Mouse (Mus musculus) CH12F3 (cell line): ENCODE data around the gene Epn3.

Source experiments
- in situ Hi-C: fragments of 300-500 bp; cut with MboI; formaldehyde crosslinking; loops from 2 replicates; pipeline ENCODE4 v1.14.3; 2020; ENCODE audit warnings: low sequenced_read_pairs

The Epn3 gene

DNA sequence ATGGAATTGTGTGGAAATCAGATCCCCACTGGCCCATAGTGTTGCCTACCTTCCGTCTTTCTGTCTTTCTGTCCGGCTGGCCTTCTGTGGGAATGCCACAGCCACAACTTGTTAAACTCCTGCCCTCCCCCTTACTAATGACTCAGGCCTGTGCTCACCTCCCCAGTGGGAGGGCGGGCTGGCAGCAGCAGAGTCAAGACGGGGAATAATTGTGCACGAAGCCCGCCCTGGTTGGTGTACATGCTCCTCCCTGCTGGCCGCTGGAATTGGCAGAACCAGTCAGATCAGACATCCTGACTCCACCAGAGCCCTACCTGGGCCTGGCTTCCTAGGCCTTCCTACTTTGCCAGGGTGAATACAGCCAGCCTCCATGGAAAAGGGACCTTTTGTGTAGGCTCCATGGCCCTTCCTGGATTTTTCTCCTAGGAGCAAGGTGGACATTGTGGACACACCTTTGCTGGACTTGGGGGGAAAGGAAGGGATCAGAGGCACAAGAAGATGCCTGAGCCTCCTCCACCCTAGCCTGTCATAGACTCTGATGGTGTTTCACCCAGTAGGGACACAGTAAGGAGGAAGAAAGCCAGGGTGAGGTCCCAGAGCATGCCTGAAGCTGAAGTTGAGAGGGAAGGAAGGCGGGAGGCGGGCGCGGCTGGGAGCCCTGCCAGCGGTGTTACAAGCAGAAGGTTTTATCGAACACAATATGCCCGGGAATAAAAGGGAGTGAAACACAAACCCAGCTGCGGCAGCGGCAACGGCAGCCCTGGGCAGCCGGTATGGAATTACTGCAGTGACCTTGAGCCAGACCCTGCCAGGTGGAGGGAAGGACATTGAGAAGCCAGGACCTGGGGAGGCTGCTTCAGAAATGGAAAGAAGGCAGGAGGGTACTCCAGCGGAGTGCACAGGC is 1.4 kb downstream of the Epn3 start:
- in situ Hi-C loops: no loop called here

DNA sequence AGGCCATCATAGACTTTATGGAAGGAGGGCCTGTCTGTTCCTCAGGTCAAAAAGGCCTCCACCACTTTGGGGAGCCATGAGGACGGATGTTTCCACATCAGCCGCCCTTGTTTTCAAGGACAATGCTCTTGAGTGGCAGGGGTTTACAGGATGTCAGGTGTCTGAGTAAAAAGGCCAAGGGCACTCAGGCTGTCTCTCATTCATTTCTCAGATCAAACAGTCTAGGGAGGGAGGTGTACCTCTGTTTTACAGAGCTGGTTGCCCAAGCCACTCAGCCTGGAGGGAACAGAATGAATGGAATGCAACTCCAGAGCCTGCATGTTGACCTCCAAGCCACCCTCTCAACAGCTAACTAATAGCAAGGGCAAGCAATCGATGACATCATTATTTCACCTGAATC is 4.4 kb downstream of the Epn3 start:
- in situ Hi-C loops: no loop called here

DNA sequence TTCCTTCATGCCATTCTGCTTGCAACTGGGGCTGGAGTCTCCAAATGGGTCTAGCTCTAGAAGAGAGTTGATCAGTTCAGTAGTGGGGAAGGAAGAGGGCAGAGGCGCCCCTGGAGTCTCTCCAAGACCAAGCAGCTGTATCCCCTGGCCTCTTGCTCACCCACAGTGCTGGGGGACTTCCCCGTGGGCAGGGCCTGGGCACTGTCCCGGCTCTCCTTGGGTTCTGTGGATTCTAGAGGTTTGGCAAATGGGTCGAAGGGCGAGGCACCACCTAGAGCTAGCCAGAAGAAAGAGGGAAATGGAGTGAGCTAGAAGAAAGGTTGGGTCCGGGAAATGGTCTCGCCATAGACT is 8.1 kb downstream of the Epn3 start:
- in situ Hi-C loops: no loop called here

DNA sequence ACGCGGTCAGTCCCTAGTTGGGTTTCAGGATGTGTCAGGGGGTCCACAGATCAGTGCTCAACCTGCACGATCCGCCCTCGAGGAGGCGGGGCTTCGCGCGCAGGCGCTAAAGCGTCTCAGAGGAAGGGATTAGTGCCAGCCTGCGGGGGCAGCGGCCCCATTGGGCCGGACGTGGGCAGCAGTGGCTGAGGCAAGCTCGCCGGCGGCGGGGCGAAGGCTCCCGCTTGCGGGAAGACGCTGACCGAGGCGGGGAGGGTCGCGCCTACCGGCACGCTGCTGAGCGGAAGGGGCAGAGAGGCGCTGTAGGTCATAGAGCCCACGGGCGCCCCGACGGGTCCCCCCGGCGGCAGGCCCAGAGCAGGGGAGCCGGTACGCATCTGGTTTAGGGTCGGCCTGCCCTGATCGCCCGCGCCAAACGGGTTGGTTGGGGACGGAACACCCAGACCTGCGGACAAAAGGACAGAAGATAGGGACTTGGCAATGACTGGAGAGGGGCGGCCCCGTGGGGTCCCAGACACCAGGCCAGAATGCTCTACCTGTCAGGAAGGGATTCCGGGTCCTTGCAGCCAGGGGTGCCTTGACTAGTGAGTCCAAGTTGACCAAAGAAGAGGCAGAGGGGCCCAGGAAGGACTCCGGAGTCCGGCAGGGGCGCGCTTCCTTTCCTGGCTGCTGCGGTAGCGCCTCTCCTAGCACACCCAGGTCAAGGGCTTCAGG is 8.6 kb downstream of the Epn3 start:
- in situ Hi-C loops: no loop called here

DNA sequence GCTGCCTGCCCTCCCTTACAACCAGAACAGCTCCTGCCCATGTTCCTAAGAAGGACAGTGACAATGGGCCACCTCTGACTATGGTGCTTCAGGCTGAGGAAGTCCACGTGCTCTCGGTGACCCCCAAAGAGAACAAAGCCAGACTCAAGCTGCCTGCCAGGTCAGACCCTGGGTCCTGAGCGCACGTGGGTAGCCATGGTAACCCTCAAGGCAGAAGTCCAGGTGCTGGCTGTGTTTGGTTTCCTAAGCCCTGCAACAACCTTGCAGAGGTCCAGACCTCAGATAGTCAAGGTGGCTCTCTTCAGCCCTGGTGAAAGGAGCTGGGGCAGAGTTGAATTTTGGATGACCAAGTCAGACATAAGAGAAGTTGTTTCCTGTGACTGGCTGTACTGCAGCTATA is 10.0 kb downstream of the Epn3 start:
- in situ Hi-C loops: loop anchor here (5.0 kb wide), 1 partner anchor 152 kb away; no protein-coding TSS in a partner anchor

DNA sequence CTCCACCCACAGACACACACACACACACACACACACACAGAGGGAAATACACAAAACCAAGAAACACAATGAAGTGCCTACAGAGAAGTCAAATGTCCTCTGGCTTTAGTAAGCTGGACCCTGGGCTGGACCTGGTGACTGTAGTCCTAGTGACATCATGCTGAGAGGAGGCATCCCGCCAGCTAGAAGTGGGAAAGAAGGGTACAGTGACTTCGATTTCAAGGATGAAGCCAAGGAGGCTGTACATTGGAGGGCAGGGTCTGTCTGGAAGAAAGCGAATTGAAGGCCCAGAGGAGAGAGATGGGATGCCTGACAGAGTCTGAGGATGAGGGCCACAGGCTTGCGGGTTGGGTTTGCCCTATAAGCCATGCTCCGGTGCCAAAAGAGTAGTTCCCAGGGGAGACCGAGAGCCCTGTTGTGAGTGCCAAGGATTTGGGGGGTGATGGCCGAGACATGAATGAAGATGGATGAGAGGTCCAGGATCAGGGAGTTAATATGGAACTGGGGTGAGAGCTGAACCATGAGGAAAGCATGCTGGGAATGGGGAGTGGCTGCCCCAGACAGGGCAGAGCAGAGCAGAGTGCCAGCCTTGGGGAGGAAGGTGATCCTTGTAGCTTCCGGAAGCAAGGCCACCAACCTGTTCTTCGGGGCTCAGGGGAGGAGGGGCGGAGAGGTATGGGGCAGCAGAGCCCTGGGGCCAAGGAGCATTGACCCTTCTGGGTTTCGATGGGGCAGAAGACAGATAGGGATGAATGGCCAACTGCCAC is 10.8 kb downstream of the Epn3 start:
- in situ Hi-C loops: loop anchor here (5.0 kb wide), 1 partner anchor 152 kb away; no protein-coding TSS in a partner anchor

DNA sequence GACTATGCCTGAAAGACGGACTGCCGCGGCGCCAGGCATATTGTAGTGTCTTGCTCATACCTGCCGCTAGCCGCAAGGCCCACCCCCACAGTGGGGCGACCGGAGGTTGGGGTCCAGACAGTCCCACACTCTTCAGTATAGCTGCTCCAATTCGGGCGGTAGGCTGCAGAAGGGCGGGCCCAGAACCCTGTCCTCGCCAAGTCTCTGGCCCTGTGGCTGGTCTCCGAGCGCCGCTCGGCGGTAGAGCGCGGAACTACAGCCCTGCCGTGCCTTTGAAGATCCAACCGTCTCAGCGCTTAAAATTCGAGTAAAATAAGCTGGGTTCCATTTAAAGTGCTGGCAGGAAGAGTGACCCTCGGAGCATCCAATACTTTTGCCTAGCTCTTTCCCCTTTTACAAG is 13.8 kb downstream of the Epn3 start, which contains the start of gene Spata20:
Spata20 (minus strand) TSS at position 179 of the 400 bp plus-strand sequence.
- in situ Hi-C loops: loop anchor here (5.0 kb wide), 1 partner anchor 149 kb away; no protein-coding TSS in a partner anchor

DNA sequence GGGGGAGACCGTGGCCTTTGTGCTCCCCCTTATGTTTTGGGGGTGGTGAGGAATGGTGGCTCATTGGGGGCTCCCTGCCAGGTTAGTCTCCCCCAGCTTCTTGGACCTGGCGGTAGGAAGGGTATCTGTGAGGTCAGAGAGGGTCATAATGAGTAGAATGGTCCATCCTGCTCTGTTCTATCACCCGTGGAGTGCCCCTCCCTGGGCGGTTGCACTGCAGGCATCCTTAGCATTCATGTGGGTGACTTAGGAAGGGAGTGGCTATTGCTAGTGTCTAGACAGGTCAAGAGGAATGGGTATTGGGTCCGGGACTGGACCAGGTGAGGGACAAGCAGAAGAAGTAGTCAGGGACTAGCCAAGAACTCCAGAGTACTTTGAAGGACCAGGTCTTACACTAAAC is 14.6 kb downstream of the Epn3 start:
- in situ Hi-C loops: loop anchor here (5.0 kb wide), 1 partner anchor 148 kb away; no protein-coding TSS in a partner anchor

DNA sequence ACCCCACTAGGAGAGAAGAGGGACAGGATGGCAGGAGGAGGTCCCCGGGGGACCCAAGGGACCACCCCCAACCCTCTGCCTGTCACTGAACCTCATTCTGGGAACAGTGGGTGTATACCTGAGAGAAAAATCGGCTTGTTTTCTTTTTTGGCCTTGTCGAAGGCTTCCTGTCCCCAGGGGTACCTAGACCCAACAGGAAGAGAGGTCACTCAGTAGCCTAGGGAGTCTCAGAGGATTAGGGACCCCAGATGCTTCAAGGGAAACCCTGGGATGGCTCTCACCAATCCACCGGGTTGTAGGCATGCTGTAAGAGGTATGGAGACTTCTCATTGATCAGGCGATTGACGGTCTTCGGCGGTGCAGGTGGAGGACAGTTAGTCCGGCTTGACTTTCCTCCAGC is 15.1 kb downstream of the Epn3 start:
- in situ Hi-C loops: loop anchor here (5.0 kb wide), 2 partner anchors 57 to 147 kb away; no protein-coding TSS in a partner anchor

DNA sequence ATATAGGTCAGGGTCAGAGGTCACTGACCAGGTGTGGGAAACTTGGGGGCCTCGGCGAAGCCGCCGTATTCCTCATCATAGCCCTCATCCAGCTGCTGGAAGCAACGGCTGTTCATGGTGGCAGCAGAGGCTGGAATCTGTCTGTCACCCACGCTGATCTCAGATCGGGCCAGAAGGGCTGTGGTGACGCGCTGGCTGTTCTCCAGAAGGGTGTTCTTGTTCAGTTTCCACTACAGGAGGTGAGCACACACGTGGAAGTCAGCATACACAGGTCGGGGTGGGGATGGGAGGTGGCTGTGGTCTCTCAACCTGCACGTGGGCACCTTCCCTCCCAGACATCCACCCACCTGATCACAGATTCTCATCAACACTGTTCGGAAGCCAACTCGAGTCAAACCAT is 15.9 kb downstream of the Epn3 start:
- in situ Hi-C loops: loop anchor here (5.0 kb wide), 1 partner anchor 57 kb away; no protein-coding TSS in a partner anchor

DNA sequence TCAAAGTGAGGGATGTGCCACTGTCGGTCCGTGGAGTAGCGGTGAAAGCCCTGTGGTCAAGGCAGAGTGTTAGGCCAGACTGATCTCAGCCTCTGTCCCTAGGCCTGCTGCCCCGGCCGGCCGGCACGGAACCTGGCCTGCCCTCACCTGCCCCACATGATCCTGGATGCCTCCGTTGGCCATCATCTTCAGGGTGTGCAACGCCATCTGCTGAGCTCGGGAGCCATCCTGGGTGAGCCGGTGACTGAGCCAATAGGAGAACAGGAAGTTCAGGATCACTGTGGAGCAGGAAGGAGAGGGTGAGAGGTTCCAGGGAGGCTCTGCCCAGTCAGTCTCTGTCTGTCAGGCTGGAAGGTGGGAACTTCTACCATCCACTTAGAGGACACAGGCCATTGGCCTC is 16.3 kb downstream of the Epn3 start:
- in situ Hi-C loops: loop anchor here (5.0 kb wide), 1 partner anchor 56 kb away; no protein-coding TSS in a partner anchor

DNA sequence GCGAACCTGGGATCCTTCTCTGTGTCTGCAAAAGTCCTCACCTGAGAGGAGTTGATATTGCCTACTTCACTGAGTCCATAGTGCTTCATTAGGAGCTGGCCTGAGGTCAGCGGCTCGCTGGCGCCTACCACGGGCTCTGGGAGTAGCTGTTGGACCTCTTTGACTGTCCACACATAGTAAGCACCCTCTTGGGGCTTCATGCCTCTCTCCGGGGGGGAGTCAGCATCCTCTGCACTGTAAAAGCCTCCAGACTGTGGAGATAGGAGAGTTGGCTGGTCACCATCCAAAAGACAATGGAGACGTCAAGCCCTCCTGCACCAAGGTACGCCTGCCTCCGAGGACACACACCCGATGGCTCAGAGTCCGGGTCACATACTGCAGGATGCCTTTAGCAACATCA is 17.0 kb downstream of the Epn3 start:
- in situ Hi-C loops: loop anchor here (5.0 kb wide), 1 partner anchor 55 kb away; no protein-coding TSS in a partner anchor

DNA sequence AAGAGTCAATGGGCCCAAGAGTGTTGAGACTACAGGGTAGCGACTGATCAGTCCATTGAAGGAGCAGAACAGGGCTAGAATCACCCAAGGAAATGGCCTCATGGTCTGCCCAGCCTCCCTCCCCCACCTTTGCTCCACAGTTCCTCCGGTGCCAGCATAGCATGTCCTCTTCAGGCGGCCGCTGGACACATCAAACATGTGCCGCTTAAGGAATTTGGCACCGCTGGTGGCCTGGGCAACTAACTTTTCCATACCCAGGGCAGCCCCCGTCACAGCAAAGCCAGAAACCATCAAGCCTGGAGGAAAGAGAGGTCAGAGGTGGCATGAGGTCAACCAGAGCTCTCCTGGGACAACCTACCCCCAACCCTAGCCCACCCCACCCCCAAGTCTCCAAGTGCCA is 17.8 kb downstream of the Epn3 start:
- in situ Hi-C loops: loop anchor here (5.0 kb wide), 1 partner anchor 55 kb away; no protein-coding TSS in a partner anchor

DNA sequence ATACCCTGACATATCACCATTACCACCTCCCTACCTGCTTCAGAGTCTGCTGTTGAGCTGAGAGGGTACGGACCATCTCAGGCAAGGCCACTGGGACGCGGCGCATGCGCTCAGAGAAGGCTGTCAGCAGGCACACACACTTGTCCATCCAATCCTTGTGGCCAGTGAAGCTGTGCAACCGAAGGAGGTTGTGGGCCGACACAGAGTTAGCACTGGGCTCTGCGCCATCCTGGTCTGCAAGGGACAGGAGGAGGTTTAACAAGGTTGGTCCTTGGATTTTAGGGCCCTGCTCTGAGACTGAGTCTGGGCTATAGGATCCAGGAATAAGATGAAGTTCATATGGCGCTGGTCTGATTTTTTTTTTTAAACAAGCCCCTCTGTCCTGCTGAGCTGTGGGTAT is 19.4 kb downstream of the Epn3 start:
- in situ Hi-C loops: loop anchor here (5.0 kb wide), 1 partner anchor 53 kb away; no protein-coding TSS in a partner anchor

DNA sequence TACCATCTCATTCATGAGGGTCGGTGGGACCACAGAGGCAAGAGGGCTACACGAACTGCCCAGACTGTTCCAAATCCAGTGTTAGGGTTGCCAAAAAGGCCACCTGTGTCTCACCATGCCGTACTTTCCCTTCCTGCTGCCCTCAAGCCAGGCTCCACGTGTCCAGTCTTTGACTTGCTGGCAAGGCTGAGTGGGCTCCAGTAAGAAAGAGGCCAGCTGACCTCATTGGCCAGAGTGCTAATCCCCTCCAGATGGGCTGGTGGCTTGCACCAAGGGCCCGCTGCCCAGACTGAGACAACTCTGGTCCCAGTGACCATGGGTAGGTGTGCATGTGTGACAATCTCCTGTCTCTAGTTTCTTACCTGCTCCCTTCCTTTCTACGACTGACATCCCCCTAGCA is 22.1 kb downstream of the Epn3 start:
- in situ Hi-C loops: no loop called here

DNA sequence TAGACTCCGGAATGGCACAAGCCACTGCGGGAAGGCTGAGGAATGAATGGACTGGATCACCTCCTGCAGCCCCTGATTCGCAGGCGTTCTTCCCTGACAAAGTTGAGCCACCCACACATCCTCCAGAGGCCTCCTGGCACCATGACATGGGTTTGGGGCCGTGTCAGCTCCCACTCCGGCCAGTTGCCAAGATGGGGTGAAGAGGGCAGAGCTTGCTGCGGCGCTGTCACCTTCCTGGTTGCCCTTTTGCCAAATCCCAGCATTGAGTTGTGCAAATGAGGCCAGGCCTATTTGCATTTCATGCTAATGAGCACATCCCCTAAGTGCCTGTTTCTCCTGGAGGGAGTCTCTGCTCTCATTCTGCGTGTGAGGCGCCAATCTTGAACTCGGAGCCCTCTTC is 24.1 kb downstream of the Epn3 start:
- in situ Hi-C loops: no loop called here

DNA sequence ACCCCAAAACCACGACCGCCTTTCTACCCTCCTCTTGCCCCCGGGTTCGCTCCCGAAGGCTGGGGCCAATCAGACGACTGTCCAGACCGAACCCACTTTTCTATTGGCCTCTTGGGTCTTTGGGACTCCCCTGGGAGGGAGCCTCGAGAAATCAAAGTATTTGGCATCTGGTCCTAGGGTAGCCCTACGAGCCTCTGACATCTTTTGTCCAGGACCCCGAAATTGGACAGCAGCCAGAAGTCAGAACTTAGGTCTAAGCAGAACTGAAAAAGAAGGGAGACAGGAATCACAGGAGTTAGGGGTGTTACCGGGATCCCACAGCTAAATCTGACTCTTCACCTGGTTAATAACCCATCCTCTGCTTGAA is 25.2 kb downstream of the Epn3 start:
- in situ Hi-C loops: no loop called here

DNA sequence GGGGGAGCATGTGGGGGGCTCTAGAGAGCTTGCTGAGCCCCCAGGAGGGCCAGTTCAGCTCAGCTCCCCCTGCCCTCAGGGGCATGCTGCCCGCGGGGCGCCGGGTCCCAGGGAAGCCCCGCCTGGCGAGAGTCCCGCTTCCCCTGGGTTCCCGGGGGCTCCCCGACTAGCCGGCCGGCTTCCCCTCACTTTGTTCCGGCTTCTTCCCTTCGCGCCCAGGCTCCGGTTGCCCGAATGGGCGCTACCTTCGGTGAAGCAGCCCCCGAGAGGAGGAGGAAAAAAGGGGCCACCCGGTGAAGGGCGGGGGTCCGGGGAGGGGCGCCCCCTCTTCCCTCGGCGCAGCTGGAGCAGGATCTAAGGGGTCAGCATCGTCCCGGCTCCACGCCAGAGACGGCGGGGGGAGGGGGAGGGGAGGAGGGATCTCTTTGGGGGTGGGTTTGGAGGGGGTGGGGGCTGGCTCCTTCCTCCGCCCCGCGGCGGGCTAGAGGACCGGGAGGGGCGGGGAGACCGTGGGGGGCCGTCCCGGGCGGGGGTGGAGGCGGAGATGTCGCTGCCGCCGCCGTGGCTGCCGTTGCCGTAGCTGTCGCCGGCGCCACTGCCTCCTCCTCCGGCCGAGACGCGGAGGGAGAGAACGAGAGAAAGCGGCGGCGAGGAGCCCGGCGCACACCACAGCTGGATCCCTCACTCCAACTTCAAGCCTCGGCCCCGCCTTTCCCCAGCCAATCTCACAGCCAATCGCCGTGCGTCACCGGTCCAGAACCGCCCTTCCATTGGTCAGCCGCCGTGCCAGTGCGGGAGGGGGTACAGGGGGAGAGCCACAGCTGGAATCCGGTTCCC is 25.8 kb downstream of the Epn3 start, which contains the start of gene Cacna1g:
Cacna1g (minus strand) TSS at position 492 of the 837 bp plus-strand sequence.
- in situ Hi-C loops: no loop called here

DNA sequence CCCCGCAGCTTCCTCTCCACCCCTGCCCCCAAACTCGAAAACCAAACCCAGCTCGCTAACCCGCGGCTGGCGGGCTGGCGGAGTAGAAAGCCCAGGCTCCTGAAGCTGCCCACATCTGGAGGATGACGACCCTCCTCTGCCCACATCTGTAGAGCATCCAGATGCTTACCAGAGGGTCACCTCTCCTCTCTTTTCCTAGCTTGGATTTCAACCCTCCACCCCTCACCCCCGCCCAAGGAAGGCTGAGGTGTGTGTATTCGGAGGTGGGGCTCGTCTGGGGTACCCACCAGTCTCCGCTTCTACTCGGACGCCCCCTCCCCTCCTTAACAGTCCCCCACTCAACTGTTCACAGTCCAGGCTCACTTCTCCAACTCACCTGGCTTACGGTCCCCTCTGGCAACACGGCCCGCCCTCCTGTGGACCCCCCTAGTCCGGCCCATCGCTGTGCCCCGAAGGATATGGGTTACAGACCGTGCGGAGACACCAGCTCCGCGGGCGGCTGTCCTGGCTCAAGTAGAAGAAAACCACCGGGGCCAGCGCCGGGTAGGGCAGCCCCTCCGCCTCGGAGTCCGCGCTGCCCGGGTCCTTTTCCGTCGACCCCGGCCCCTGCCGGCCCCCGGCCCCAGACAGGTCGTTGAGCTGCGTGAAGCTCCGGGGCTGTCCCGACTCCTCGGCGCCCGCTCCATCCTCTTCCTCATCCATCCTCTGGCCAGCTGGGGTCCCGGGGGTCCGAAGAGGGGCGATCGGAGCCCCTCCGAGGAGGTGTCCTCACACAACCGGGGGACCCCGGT is 26.7 kb downstream of the Epn3 start:
- in situ Hi-C loops: no loop called here
